Mouse (Mus musculus) stomach, postnatal 0 days (tissue): Measurements from ENCODE around the gene Resp18. TPM values are rescaled to one million over a fixed set of nuclear protein-coding genes. Genes with fewer than 3 reads are reported as not detected.

ENCODE experiments used
- ATAC-seq: fragments of 200-750 bp; cut with Nextera tagmentation; 2 replicates; pipeline ENCODE4 v1.8.0; 2017; ENCODE audit not compliant: low FRiP score, low TSS enrichment
- DNase-seq: peaks from one replicate; pipeline ENCODE4 v3.0.0-alpha.2; 2016; ENCODE audit warnings: low spot score
- H3K27ac ChIP-seq: fragments of 300-500 bp; sonication (generic); replicated peaks from 2 replicates; pipeline ENCODE4 v1.5.1; 2014; ENCODE audit warnings: mild to moderate bottlenecking, control low read depth
- H3K27me3 ChIP-seq: fragments of 300-500 bp; sonication (generic); 2 replicates; pipeline ENCODE4 v1.6.1; 2014; ENCODE audit warnings: low read length; ENCODE audit not compliant: control insufficient read depth, insufficient read depth
- H3K36me3 ChIP-seq: fragments of 300-500 bp; sonication (generic); 2 replicates; pipeline ENCODE4 v1.6.1; 2014; ENCODE audit warnings: low read length, mixed read lengths; ENCODE audit not compliant: control insufficient read depth, insufficient read depth
- H3K4me1 ChIP-seq: fragments of 300-500 bp; sonication (generic); replicated peaks from 2 replicates; pipeline ENCODE4 v1.6.1; 2014; ENCODE audit warnings: antibody characterized with exemption; ENCODE audit not compliant: control insufficient read depth, insufficient read depth
- H3K4me2 ChIP-seq: fragments of 300-500 bp; sonication (generic); replicated peaks from 2 replicates; pipeline ENCODE4 v1.6.1; 2014; ENCODE audit warnings: low read depth, mild to moderate bottlenecking, control low read depth, moderate library complexity
- H3K4me3 ChIP-seq: fragments of 300-500 bp; sonication (generic); 2 replicates; pipeline ENCODE4 v1.5.1; 2014; ENCODE audit warnings: low read depth, low read length, control low read depth
- H3K9ac ChIP-seq: fragments of 300-500 bp; sonication (generic); 2 replicates; pipeline ENCODE4 v1.6.1; 2014; ENCODE audit warnings: mild to moderate bottlenecking, low read length, control low read depth, mixed read lengths
- H3K9me3 ChIP-seq: fragments of 300-500 bp; sonication (generic); 2 replicates; pipeline ENCODE4 v1.6.1; 2016; ENCODE audit warnings: low read length; ENCODE audit not compliant: control insufficient read depth
- CTCF ChIP-seq: IDR thresholded peaks from 2 replicates; pipeline ENCODE4 v1.5.1; 2016; ENCODE audit warnings: antibody characterized with exemption, low read depth, mild to moderate bottlenecking, moderate library complexity
- EP300 ChIP-seq: optimal IDR thresholded peaks from 2 replicates; pipeline ENCODE3; 2016; ENCODE audit warnings: antibody characterized with exemption
- WGBS: fragments of 180-500 bp; shearing (Covaris S2); extraction: QIAGEN DNeasy Blood & Tissue Kit; methylation state at CpG from one replicate; pipeline ENCODE4 v1.1.7; 2014; 5-methylcytosine and 5-hydroxymethylcytosine counted together
- polyA plus RNA-seq: library from polyadenylated mRNA; unstranded; fragments of >200 nt; fragmentation: Nextera tagmentation; extraction: Ambion mirVana; gene quantifications from 2 replicates; pipeline ENCODE4 v1.2.1, GENCODE M21; 2015

Gene Resp18
- polyA plus RNA-seq, 1 experiment from 2014 or later: 7.7 TPM

- Histone ChIP-seq H3K27ac (no peak overlapping the region), H3K9me3 (no peaks in the 10 kb centered on the region), H3K36me3 (no peaks in the 10 kb centered on the region), H3K4me3 (no peak overlapping the region), H3K4me1 (no peaks in the 10 kb centered on the region), H3K9ac (no peak overlapping the region), H3K27me3 (no peaks in the 10 kb centered on the region), H3K4me2 (no peak overlapping the region)
- 51% methylated on average over 2 of the region's 2 CpGs for WGBS
- ATAC-seq (no peak), DNase-seq (no peak)
- TF ChIP-seq EP300: no peak
- TF ChIP-seq CTCF: no peak
Measured at GRCm38 (mm10) chr1:75226138-75226537, 52.1 kb downstream of the Resp18 start.

- H3K9me3 ChIP-seq: no peaks in the 10 kb centered on the region
- TF ChIP-seq EP300 (no peak), CTCF (no peak)
- H3K4me3 ChIP-seq: no peak overlapping the region
- H3K36me3 ChIP-seq: no peaks in the 10 kb centered on the region
- no peaks in the 10 kb centered on the region for H3K27me3 ChIP-seq
- no peaks in the 10 kb centered on the region for H3K4me1 ChIP-seq
- DNase-seq: no peak
- 54% methylated on average over 3 of the region's 3 CpGs for WGBS
- no peak overlapping the region for H3K4me2 ChIP-seq
- ATAC-seq: no peak
- no peak overlapping the region for H3K9ac ChIP-seq
- H3K27ac ChIP-seq: no peak overlapping the region
Measured at GRCm38 (mm10) chr1:75225473-75225872, 52.7 kb downstream of the Resp18 start.

- TF ChIP-seq EP300 (no peak), CTCF (no peak)
- DNase-seq: no peak
Measured at GRCm38 (mm10) chr1:75223532-75223931, 54.7 kb downstream of the Resp18 start.

GRCm38 (mm10) chr1:75222926-75223325, 55.3 kb downstream of the Resp18 start:
- DNase-seq: no peak
- no peaks in the 10 kb centered on the region for H3K27me3 ChIP-seq
- 78% methylated on average over 6 of the region's 6 CpGs for WGBS
- H3K36me3 ChIP-seq: no peaks in the 10 kb centered on the region
- TF ChIP-seq EP300 (no peak), CTCF (no peak)
- H3K4me2 ChIP-seq: no peak overlapping the region
- H3K4me1 ChIP-seq: no peaks in the 10 kb centered on the region
- no peaks in the 10 kb centered on the region for H3K9me3 ChIP-seq
- H3K27ac ChIP-seq: no peak overlapping the region
- no peak for ATAC-seq
- H3K4me3 ChIP-seq: no peak overlapping the region
- H3K9ac ChIP-seq: no peak overlapping the region

More at GRCm38 (mm10) chr1:75223532-75223931, 54.7 kb downstream of the Resp18 start:
- Histone ChIP-seq H3K27ac (no peak overlapping the region), H3K27me3 (no peaks in the 10 kb centered on the region), H3K4me3 (no peak overlapping the region), H3K9me3 (no peaks in the 10 kb centered on the region), H3K4me1 (no peaks in the 10 kb centered on the region), H3K36me3 (no peaks in the 10 kb centered on the region), H3K9ac (no peak overlapping the region), H3K4me2 (no peak overlapping the region)
- WGBS: 57% methylated on average over 6 of the region's 6 CpGs
- ATAC-seq: no peak

Other genes starting within 250 kb of the Resp18 start
- 3.5 and 4.2 TPM in 2 replicates for gene Nhej1, start 153.2 kb downstream of the Resp18 start, polyA plus RNA-seq
- 2.2 TPM in 2 replicates for gene Slc23a3, start 144.5 kb downstream of the Resp18 start, polyA plus RNA-seq
- gene Cnppd1, start 135.7 kb downstream of the Resp18 start, polyA plus RNA-seq: 35.1 and 38.3 TPM in 2 replicates
- 30.4 and 31.2 TPM in 2 replicates for gene Retreg2, start 135.6 kb downstream of the Resp18 start, polyA plus RNA-seq
- 43.0 and 44.5 TPM in 2 replicates for gene Zfand2b, start 109.8 kb downstream of the Resp18 start, polyA plus RNA-seq
- gene Abcb6, start 98.0 kb downstream of the Resp18 start, polyA plus RNA-seq: 20.9 and 21.5 TPM in 2 replicates
- gene Ankzf1, start 86.3 kb downstream of the Resp18 start, polyA plus RNA-seq: 12.9 and 13.6 TPM in 2 replicates
- gene Atg9a, start 86.2 kb downstream of the Resp18 start, polyA plus RNA-seq: 17.4 and 18.8 TPM in 2 replicates
- gene Glb1l, start 67.6 kb downstream of the Resp18 start, polyA plus RNA-seq: 5.2 and 7.1 TPM in 2 replicates
- gene Stk16, start 67.6 kb downstream of the Resp18 start, polyA plus RNA-seq: 57.9 and 58.1 TPM in 2 replicates
- 314 and 325 TPM in 2 replicates for gene Tuba4a, start 58.5 kb downstream of the Resp18 start, polyA plus RNA-seq
- gene A630095N17Rik, start 46.3 kb downstream of the Resp18 start, polyA plus RNA-seq: 0.25 TPM in 1 of 2 replicates, not detected in the other
- gene Dnajb2, start 42.0 kb downstream of the Resp18 start, polyA plus RNA-seq: 24.2 and 25.8 TPM in 2 replicates
- gene Ptprn, start 13.9 kb downstream of the Resp18 start, polyA plus RNA-seq: 2.3 and 2.5 TPM in 2 replicates
- gene Dnpep, start 39.6 kb upstream of the Resp18 start, polyA plus RNA-seq: 104 and 108 TPM in 2 replicates
- gene Des, start 81.9 kb upstream of the Resp18 start, polyA plus RNA-seq: 223 and 291 TPM in 2 replicates
- 28.8 and 30.0 TPM in 2 replicates for gene Speg, start 96.9 kb upstream of the Resp18 start, polyA plus RNA-seq
- gene Gmppa, start 157.5 kb upstream of the Resp18 start, polyA plus RNA-seq: 85.2 and 98.6 TPM in 2 replicates
- gene Asic4, start 172.0 kb upstream of the Resp18 start, polyA plus RNA-seq: 0.55 and 0.63 TPM in 2 replicates
- gene Chpf, start 200.9 kb upstream of the Resp18 start, polyA plus RNA-seq: 24.6 and 25.2 TPM in 2 replicates
- gene Tmem198, start 201.1 kb upstream of the Resp18 start, polyA plus RNA-seq: 1.4 and 1.7 TPM in 2 replicates
- 17.9 and 21.2 TPM in 2 replicates for gene Obsl1, start 228.0 kb upstream of the Resp18 start, polyA plus RNA-seq
- 4.7 and 6.1 TPM in 2 replicates for gene Inha, start 228.7 kb upstream of the Resp18 start, polyA plus RNA-seq
- gene Stk11ip, start 243.1 kb upstream of the Resp18 start, polyA plus RNA-seq: 6.7 and 6.8 TPM in 2 replicates